Mouse (Mus musculus) hindbrain, embryonic 12.5 days (tissue): ENCODE results near the gene Kmt5c. TPM values are rescaled to one million over a fixed set of nuclear protein-coding genes. Genes with fewer than 3 reads are reported as not detected.
A peak's percentile ranks its signal among the peaks of the same experiment; 100 is the strongest.

Source experiments
- ATAC-seq: fragments of 200-750 bp; cut with Nextera tagmentation; 2 replicates; pipeline ENCODE4 v1.8.0; 2017; ENCODE audit warnings: moderate TSS enrichment; ENCODE audit not compliant: low FRiP score
- H3K27ac ChIP-seq: fragments of 300-500 bp; sonication (generic); 2 replicates; pipeline ENCODE4 v1.5.1; 2016; ENCODE audit warnings: mild to moderate bottlenecking
- H3K27me3 ChIP-seq: fragments of 300-500 bp; sonication (generic); 2 replicates; pipeline ENCODE4 v1.6.1; 2016; ENCODE audit warnings: mild to moderate bottlenecking
- H3K36me3 ChIP-seq: fragments of 300-500 bp; sonication (generic); 2 replicates; pipeline ENCODE4 v1.6.1; 2016; ENCODE audit warnings: mild to moderate bottlenecking
- H3K4me1 ChIP-seq: fragments of 300-500 bp; sonication (generic); 2 replicates; pipeline ENCODE4 v1.6.1; 2016
- H3K4me2 ChIP-seq: fragments of 300-500 bp; sonication (generic); replicated peaks from 2 replicates; pipeline ENCODE4 v1.6.1; 2016; ENCODE audit warnings: mild to moderate bottlenecking
- H3K4me3 ChIP-seq: fragments of 300-500 bp; sonication (generic); 2 replicates; pipeline ENCODE4 v1.5.1; 2016; ENCODE audit warnings: mild to moderate bottlenecking
- H3K9ac ChIP-seq: fragments of 300-500 bp; sonication (generic); 2 replicates; pipeline ENCODE4 v1.6.1; 2016; ENCODE audit warnings: mild to moderate bottlenecking, moderate library complexity
- H3K9me3 ChIP-seq: fragments of 300-500 bp; sonication (generic); replicated peaks from 2 replicates; pipeline ENCODE4 v1.6.1; 2016; ENCODE audit warnings: mild to moderate bottlenecking
- WGBS: fragments of 180-500 bp; shearing (Covaris S2); methylation state at CpG from one replicate; pipeline ENCODE4 v1.1.7; 2016; 5-methylcytosine and 5-hydroxymethylcytosine counted together
- polyA plus RNA-seq: library from polyadenylated mRNA; unstranded; fragments of >200 nt; fragmentation: Nextera tagmentation; extraction: Ambion mirVana; gene quantifications from 2 replicates; pipeline ENCODE4 v1.2.1, GENCODE M21; 2016

Kmt5c gene
- polyA plus RNA-seq, 1 experiment from 2014 or later: 91.5 TPM

- ATAC-seq: no peak
- Histone ChIP-seq H3K4me2 (no peak within 1 kb of the TSS), H3K27me3 (peaks cover 3% of the 10 kb centered on the region; the same call in 1 of the 2 replicates), H3K9me3 (no peaks in the 10 kb centered on the region), H3K27ac (no peak within 1 kb of the TSS), H3K9ac (no peak within 1 kb of the TSS), H3K4me3 (no peak within 1 kb of the TSS), H3K4me1 (no peaks in the 10 kb centered on the region), H3K36me3 (no peaks in the 10 kb centered on the region)
- WGBS: 87% methylated on average over 7 of the region's 7 CpGs
Measured at GRCm38 (mm10) chr7:4725169-4725568, 14.7 kb upstream of the Kmt5c start, which contains the start of gene Tmem150b. TSS of gene Tmem150b (minus strand) at chr7:4725249.

DNA sequence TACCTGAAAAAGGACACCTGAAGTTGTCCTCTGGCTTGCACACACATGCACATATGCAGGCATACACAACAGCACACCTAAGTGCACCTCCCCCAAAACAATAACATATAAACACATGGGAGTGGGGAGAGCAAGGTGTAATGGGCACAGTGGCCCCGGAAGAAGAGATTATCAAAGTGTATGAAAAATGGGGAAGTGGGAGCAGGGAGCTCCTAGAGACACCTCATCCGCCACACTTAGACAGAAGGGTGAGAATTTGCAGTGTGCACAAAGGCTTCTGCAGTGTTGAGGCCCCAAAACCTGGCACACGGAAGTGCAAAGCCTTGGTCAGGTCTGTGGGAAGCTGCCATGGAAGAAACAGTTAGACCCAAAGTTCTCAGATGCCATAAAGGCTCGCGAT lies 8.8 kb upstream of the Kmt5c start:
- H3K4me2 ChIP-seq: no peak overlapping the region
- H3K27ac ChIP-seq: no peak overlapping the region
- H3K4me3 ChIP-seq: no peak overlapping the region
- 84% methylated on average over 5 of the region's 5 CpGs for WGBS
- no peaks in the 10 kb centered on the region for H3K36me3 ChIP-seq
- H3K27me3 ChIP-seq: no peaks in the 10 kb centered on the region
- H3K9me3 ChIP-seq: no peaks in the 10 kb centered on the region
- H3K4me1 ChIP-seq: no peaks in the 10 kb centered on the region
- no peak overlapping the region for H3K9ac ChIP-seq
- no peak for ATAC-seq

DNA sequence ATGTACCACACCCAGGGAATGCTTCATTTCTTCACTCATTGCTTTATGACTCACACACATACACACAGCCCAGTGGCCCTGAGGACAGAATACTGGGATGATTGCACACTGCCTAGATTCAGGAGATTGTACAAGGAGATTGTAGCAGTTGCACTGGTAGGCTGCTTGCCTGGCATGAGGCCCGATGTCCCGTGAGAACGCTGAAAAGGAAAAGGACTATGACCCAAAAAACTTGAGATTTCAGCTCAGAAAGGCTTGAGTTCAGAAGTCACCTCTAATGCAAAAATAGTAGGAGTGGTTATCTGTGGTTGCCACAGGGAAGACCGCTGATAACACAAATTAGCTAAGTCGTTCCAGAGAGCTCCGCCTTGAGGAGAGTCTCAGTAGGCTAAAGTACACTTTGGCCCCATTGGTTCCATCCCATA lies 6.9 kb upstream of the Kmt5c start:
- Histone ChIP-seq H3K36me3 (no peaks in the 10 kb centered on the region), H3K27me3 (no peaks in the 10 kb centered on the region), H3K9ac (no peak overlapping the region), H3K27ac (no peak overlapping the region), H3K9me3 (no peaks in the 10 kb centered on the region), H3K4me1 (no peaks in the 10 kb centered on the region), H3K4me2 (no peak overlapping the region), H3K4me3 (no peak overlapping the region)
- WGBS: 72% methylated on average over 6 of the region's 6 CpGs
- no peak for ATAC-seq

DNA sequence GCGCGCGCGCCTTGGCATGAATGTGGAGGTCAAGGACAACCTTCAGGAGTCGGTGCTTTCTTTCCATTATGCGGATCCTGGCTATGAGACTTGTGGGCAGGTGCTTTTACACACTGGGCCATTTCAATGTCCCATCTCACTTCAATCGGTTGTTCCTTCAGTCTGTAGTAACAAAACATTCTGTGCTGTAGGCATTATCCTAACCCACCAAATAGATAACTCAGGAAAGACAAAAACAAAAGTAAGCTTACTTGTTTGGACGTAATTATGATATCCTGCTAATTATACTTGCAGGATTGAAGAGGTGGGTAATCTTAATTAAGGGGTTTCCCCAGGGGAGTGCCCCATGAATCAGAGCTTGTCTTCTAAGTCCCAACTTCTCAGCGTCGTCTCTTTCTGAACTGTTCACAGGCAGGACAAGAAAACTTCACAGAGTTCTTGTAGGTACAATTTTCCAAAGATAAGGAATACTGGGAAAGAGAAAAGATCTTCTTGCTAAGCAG lies 823 bp upstream of the Kmt5c start:
- WGBS: 44% methylated on average over 10 of the region's 10 CpGs
- Histone ChIP-seq H3K9ac (no peak overlapping the region; the same call in 1 of the 2 replicates), H3K9me3 (no peaks in the 10 kb centered on the region), H3K27ac (peak overlapping the region; percentile 79), H3K4me1 (peaks cover 35% of the 10 kb centered on the region), H3K36me3 (peaks cover 14% of the 10 kb centered on the region; the same call in 1 of the 2 replicates), H3K27me3 (no peaks in the 10 kb centered on the region), H3K4me2 (peak overlapping the region; percentile 53), H3K4me3 (peak overlapping the region; percentile 31)
- no peak for ATAC-seq

GRCm38 (mm10) chr7:4740309-4740727 lies 403 bp downstream of the Kmt5c start:
- Histone ChIP-seq H3K9ac (peak overlapping the region; percentile 90), H3K4me2 (peak overlapping the region; percentile 88), H3K4me1 (peaks cover 35% of the 10 kb centered on the region), H3K9me3 (no peaks in the 10 kb centered on the region), H3K27ac (peak overlapping the region; percentile 91), H3K36me3 (peaks cover 20% of the 10 kb centered on the region), H3K4me3 (peak overlapping the region; percentile 64), H3K27me3 (no peaks in the 10 kb centered on the region)
- peak; percentile 48 for ATAC-seq
- WGBS: 0% methylated on average over 14 of the region's 14 CpGs

- WGBS: 3% methylated on average over 4 of the region's 4 CpGs
- Histone ChIP-seq H3K27me3 (no peaks in the 10 kb centered on the region), H3K9ac (peak overlapping the region; percentile 90), H3K4me2 (peak overlapping the region; percentile 88), H3K4me1 (peaks cover 35% of the 10 kb centered on the region), H3K36me3 (peaks cover 29% of the 10 kb centered on the region), H3K27ac (peak overlapping the region; percentile 91), H3K9me3 (no peaks in the 10 kb centered on the region), H3K4me3 (peak overlapping the region; percentile 64)
- ATAC-seq: no peak
Measured at GRCm38 (mm10) chr7:4741151-4741550, 1.2 kb downstream of the Kmt5c start.

DNA sequence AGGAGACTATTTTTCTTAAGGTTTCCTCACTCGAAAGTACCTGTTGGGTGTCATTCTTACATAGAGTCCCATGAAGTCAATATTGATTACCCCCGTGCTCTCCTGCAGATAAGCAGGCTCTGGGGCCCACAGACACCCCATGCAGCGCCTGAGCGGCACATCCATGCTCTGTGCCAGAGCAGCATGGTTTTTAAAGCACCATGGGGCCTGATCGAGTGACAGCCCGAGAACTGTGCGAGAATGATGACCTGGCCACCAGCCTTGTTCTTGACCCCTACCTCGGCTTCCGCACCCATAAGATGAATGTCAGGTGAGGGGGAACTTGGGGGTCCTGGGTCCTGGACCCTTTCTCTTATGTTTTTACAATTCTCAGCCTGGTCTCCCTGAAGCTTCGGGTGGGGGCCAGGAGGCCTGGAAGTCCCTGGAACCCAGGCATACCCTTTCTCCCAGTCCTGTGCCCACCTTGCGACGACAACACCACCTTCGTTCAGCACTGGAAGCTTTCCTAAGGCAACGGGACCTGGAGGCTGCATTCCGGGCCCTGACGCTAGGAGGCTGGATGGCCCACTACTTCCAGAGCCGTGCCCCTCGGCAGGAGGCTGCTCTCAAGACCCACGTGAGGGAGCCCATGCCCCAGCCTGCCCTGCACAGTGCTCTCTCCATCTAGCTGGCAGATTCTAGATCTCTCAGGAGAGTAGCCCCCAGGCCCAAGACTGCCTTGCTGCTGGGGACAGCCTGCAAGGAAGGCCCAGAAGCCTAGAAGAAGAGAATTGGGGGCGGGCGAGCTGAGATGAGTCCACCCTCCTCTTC lies 2.0 kb downstream of the Kmt5c start:
- Histone ChIP-seq H3K4me2 (peak overlapping the region; percentile 88), H3K4me1 (peaks cover 39% of the 10 kb centered on the region), H3K4me3 (peak overlapping the region; percentile 64; the same call in 1 of the 2 replicates), H3K36me3 (peaks cover 36% of the 10 kb centered on the region), H3K9ac (peak overlapping the region; percentile 90; the same call in 1 of the 2 replicates), H3K27me3 (no peaks in the 10 kb centered on the region), H3K9me3 (no peaks in the 10 kb centered on the region), H3K27ac (peak overlapping the region; percentile 91)
- 83% methylated on average over 21 of the region's 21 CpGs for WGBS
- ATAC-seq: no peak

GRCm38 (mm10) chr7:4742482-4742819 lies 2.5 kb downstream of the Kmt5c start:
- H3K4me2 ChIP-seq: 0 out of 2 replicates have a peak overlapping the region, but pooled peaks have one; percentile 88
- WGBS: 75% methylated on average over 6 of the region's 6 CpGs
- H3K9ac ChIP-seq: no peak overlapping the region
- H3K27ac ChIP-seq: no peak overlapping the region
- peaks cover 40% of the 10 kb centered on the region for H3K4me1 ChIP-seq
- peaks cover 39% of the 10 kb centered on the region for H3K36me3 ChIP-seq
- no peaks in the 10 kb centered on the region for H3K27me3 ChIP-seq
- ATAC-seq: no peak
- H3K9me3 ChIP-seq: no peaks in the 10 kb centered on the region
- no peak overlapping the region for H3K4me3 ChIP-seq

GRCm38 (mm10) chr7:4743354-4743753 lies 3.4 kb downstream of the Kmt5c start:
- H3K27ac ChIP-seq: no peak overlapping the region

GRCm38 (mm10) chr7:4744886-4745285 lies 5.0 kb downstream of the Kmt5c start:
- no peaks in the 10 kb centered on the region for H3K9me3 ChIP-seq
- H3K4me2 ChIP-seq: no peak overlapping the region
- no peak overlapping the region for H3K4me3 ChIP-seq
- no peaks in the 10 kb centered on the region for H3K27me3 ChIP-seq
- ATAC-seq: no peak
- H3K4me1 ChIP-seq: peaks cover 33% of the 10 kb centered on the region
- H3K36me3 ChIP-seq: peaks cover 39% of the 10 kb centered on the region
- H3K27ac ChIP-seq: no peak overlapping the region
- no peak overlapping the region for H3K9ac ChIP-seq
- 85% methylated on average over 6 of the region's 6 CpGs for WGBS

More at GRCm38 (mm10) chr7:4743354-4743753, 3.4 kb downstream of the Kmt5c start:
- Histone ChIP-seq H3K36me3 (peaks cover 39% of the 10 kb centered on the region), H3K9ac (peak overlapping the region; percentile 19; the same call in 1 of the 2 replicates), H3K4me2 (no peak overlapping the region), H3K4me3 (no peak overlapping the region), H3K27me3 (no peaks in the 10 kb centered on the region), H3K4me1 (peaks cover 40% of the 10 kb centered on the region), H3K9me3 (no peaks in the 10 kb centered on the region)
- no peak for ATAC-seq
- WGBS: 76% methylated on average over 2 of the region's 2 CpGs

- WGBS: 87% methylated on average over 22 of the region's 22 CpGs
- H3K27ac ChIP-seq: no peak overlapping the region
- H3K27me3 ChIP-seq: no peaks in the 10 kb centered on the region
- no peak for ATAC-seq
- H3K4me1 ChIP-seq: peaks cover 25% of the 10 kb centered on the region
- no peaks in the 10 kb centered on the region for H3K9me3 ChIP-seq
- no peak overlapping the region for H3K4me2 ChIP-seq
- H3K36me3 ChIP-seq: peaks cover 39% of the 10 kb centered on the region
- H3K4me3 ChIP-seq: no peak overlapping the region
- no peak overlapping the region for H3K9ac ChIP-seq
Measured at GRCm38 (mm10) chr7:4746326-4746980, 6.5 kb downstream of the Kmt5c start.

GRCm38 (mm10) chr7:4747156-4747899 lies 7.4 kb downstream of the Kmt5c start:
- ATAC-seq: no peak
- Histone ChIP-seq H3K9me3 (no peaks in the 10 kb centered on the region), H3K27me3 (0 out of 2 replicates have a peak, but pooled peaks cover 6% of the 10 kb centered on the region), H3K9ac (no peak overlapping the region), H3K36me3 (peaks cover 35% of the 10 kb centered on the region), H3K4me1 (peaks cover 25% of the 10 kb centered on the region), H3K27ac (no peak overlapping the region), H3K4me3 (no peak overlapping the region), H3K4me2 (no peak overlapping the region)
- 80% methylated on average over 9 of the region's 9 CpGs for WGBS
